In genomic region chr14:45430066-45430842, GRCm38 (mm10) we compare ENCODE assay signal across 18 mouse cellular contexts. TPM values are rescaled to one million over a fixed set of nuclear protein-coding genes. Genes with fewer than 3 reads are reported as not detected.
DNase-seq lines count a peak whose midpoint lies in the region.
"Had no signal": no experiment of that assay in that cellular context is flagged by ENCODE, and none has a peak within 500 bp of the region (broad histone marks: within the 10 kb centered on the region; RNA-seq: fewer than 3 reads in every experiment).

No protein-coding gene starts in this region.

- peak; percentile 59 for DNase-seq in kidney, adult 18-20 months
- peak; percentile 94 for DNase-seq in kidney, adult 9 months
- peak; percentile 53 for DNase-seq in kidney, postnatal 10 days
- no peak for DNase-seq in gastrocnemius, postnatal 25 days
- DNase-seq in heart, postnatal 4 days, result no peak
- DNase-seq in right cerebral cortex, adult 2 months (ENCODE audit: low spot score in 2 of 2), result no peak
- DNase-seq: adrenal gland, adult 2 months; adrenal gland, postnatal 36 days; B cell, adult 2 months; cerebellum, adult 18-20 months; cerebellum, postnatal 10 days; forebrain, postnatal 0 days; heart, adult 11 months; heart, postnatal 36 days; layer of hippocampus, adult 9-11 months; liver; right cerebral cortex, postnatal 4 days; thymus, postnatal 4 days had no signal

RNA-seq across cellular contexts. Expression of gene Gnpnat1, which starts 25.5 kb away (rescaled TPM):
- 1 to 10 TPM; 9.2 to 9.7 TPM for total RNA-seq in gastrocnemius, postnatal 25 days (2021)
- total RNA-seq in heart, postnatal 4 days (2021), result 10 to 100 TPM; 11.3 to 15.5 TPM

Comparison
In these comparisons a context has a peak if more than half of its experiments do, and no peak if none do; other contexts are left out.
1. DNase-seq: peak in kidney, adult 18-20 months (single experiment), kidney, adult 9 months (single experiment) and kidney, postnatal 10 days (single experiment); none in gastrocnemius, postnatal 25 days (single experiment), heart, postnatal 4 days (single experiment) and right cerebral cortex, adult 2 months (0 of 2).